Mouse (Mus musculus) liver, embryonic 16.5 days (tissue): ENCODE measurements at regions not wholly inside any gene's neighbourhood (a gene's known extent, or its start where the extent isn't known, plus 50 kb on each side); places are given as distances from the start of the nearest gene placed in this dataset.

Experiments used
- ATAC-seq: fragments of 200-750 bp; cut with Nextera tagmentation; 2 replicates; pipeline ENCODE4 v1.8.0; 2017; ENCODE audit warnings: low read depth, mild to moderate bottlenecking, moderate number of reproducible peaks, moderate library complexity
- H3K27ac ChIP-seq: fragments of 300-500 bp; sonication (generic); 2 replicates; pipeline ENCODE4 v1.5.1; 2014; ENCODE audit warnings: mild to moderate bottlenecking, low read length
- H3K27me3 ChIP-seq: fragments of 300-500 bp; sonication (generic); 2 replicates; pipeline ENCODE4 v1.6.1; 2014; ENCODE audit warnings: low read depth, low read length, mixed read lengths; ENCODE audit not compliant: control insufficient read depth, insufficient read depth
- H3K36me3 ChIP-seq: fragments of 300-500 bp; sonication (generic); 2 replicates; pipeline ENCODE4 v1.6.1; 2014; ENCODE audit warnings: mild to moderate bottlenecking; ENCODE audit not compliant: control insufficient read depth, insufficient read depth
- H3K4me1 ChIP-seq: fragments of 300-500 bp; sonication (generic); 2 replicates; pipeline ENCODE4 v1.6.1; 2014; ENCODE audit warnings: low read depth, low read length, mixed read lengths; ENCODE audit not compliant: control insufficient read depth
- H3K4me2 ChIP-seq: fragments of 300-500 bp; sonication (generic); 2 replicates; pipeline ENCODE4 v1.6.1; 2014; ENCODE audit warnings: low read depth, low read length, mixed read lengths
- H3K4me3 ChIP-seq: fragments of 300-500 bp; sonication (generic); 2 replicates; pipeline ENCODE4 v1.5.1; 2014; ENCODE audit warnings: low read depth, mild to moderate bottlenecking, low read length
- H3K9ac ChIP-seq: fragments of 300-500 bp; sonication (generic); 2 replicates; pipeline ENCODE4 v1.6.1; 2014; ENCODE audit warnings: low read depth, low read length
- H3K9me3 ChIP-seq: fragments of 300-500 bp; sonication (generic); replicated peaks from 2 replicates; pipeline ENCODE4 v1.6.1; 2016; ENCODE audit warnings: low read length; ENCODE audit not compliant: control insufficient read depth
- WGBS: fragments of 180-500 bp; shearing (Covaris S2); extraction: QIAGEN DNeasy Blood & Tissue Kit; methylation state at CpG from one replicate; pipeline ENCODE4 v1.1.7; 2014; ENCODE audit not compliant: insufficient replicate concordance; 5-methylcytosine and 5-hydroxymethylcytosine counted together

GRCm38 (mm10) chr9:118390679-118391078 is 87.3 kb upstream of the Eomes start:
- H3K9me3 ChIP-seq, result no peaks in the 10 kb centered on the region
- H3K9ac ChIP-seq, result no peak overlapping the region
- peaks cover 11% of the 10 kb centered on the region for H3K27me3 ChIP-seq
- no peak overlapping the region for H3K27ac ChIP-seq
- WGBS, result 44% methylated on average over 3 of the region's 3 CpGs
- H3K36me3 ChIP-seq, result no peaks in the 10 kb centered on the region
- H3K4me2 ChIP-seq, result no peak overlapping the region
- no peak overlapping the region for H3K4me3 ChIP-seq
- ATAC-seq, result no peak
- H3K4me1 ChIP-seq, result no peaks in the 10 kb centered on the region

GRCm38 (mm10) chr9:118391715-118392114 is 86.3 kb upstream of the Eomes start:
- WGBS, result 53% methylated on average over 7 of the region's 7 CpGs

GRCm38 (mm10) chr9:118392796-118393195 is 85.2 kb upstream of the Eomes start:
- Histone ChIP-seq H3K4me1 (no peaks in the 10 kb centered on the region), H3K4me2 (no peak overlapping the region), H3K4me3 (no peak overlapping the region), H3K9ac (no peak overlapping the region), H3K27ac (no peak overlapping the region), H3K36me3 (no peaks in the 10 kb centered on the region), H3K27me3 (peaks cover 11% of the 10 kb centered on the region), H3K9me3 (no peaks in the 10 kb centered on the region)
- no peak for ATAC-seq
- WGBS, result 68% methylated on average over 1 of the region's 1 CpGs

More at GRCm38 (mm10) chr9:118391715-118392114, 86.3 kb upstream of the Eomes start:
- ATAC-seq, result no peak
- Histone ChIP-seq H3K27ac (no peak overlapping the region), H3K4me3 (no peak overlapping the region), H3K27me3 (peaks cover 11% of the 10 kb centered on the region), H3K9ac (no peak overlapping the region), H3K4me1 (no peaks in the 10 kb centered on the region), H3K4me2 (no peak overlapping the region), H3K9me3 (no peaks in the 10 kb centered on the region), H3K36me3 (no peaks in the 10 kb centered on the region)

- H3K4me2 ChIP-seq, result no peak overlapping the region
- H3K9ac ChIP-seq, result no peak overlapping the region
- H3K27ac ChIP-seq, result no peak overlapping the region
- H3K4me1 ChIP-seq, result no peaks in the 10 kb centered on the region
- no peak for ATAC-seq
- 22% methylated on average over 4 of the region's 4 CpGs for WGBS
- H3K9me3 ChIP-seq, result no peaks in the 10 kb centered on the region
- no peak overlapping the region for H3K4me3 ChIP-seq
- no peaks in the 10 kb centered on the region for H3K36me3 ChIP-seq
- H3K27me3 ChIP-seq, result peaks cover 11% of the 10 kb centered on the region
Measured at GRCm38 (mm10) chr9:118393567-118393966, 84.4 kb upstream of the Eomes start.

- H3K36me3 ChIP-seq, result no peaks in the 10 kb centered on the region
- WGBS, result 33% methylated on average over 2 of the region's 2 CpGs
- no peaks in the 10 kb centered on the region for H3K27me3 ChIP-seq
- H3K4me1 ChIP-seq, result no peaks in the 10 kb centered on the region
- no peak for ATAC-seq
- no peak overlapping the region for H3K9ac ChIP-seq
- H3K9me3 ChIP-seq, result no peaks in the 10 kb centered on the region
- H3K27ac ChIP-seq, result no peak overlapping the region
- no peak overlapping the region for H3K4me2 ChIP-seq
- H3K4me3 ChIP-seq, result no peak overlapping the region
Measured at GRCm38 (mm10) chr9:118396425-118397053, 81.5 kb upstream of the Eomes start.

GRCm38 (mm10) chr9:118400520-118400919 is 77.5 kb upstream of the Eomes start:
- no peaks in the 10 kb centered on the region for H3K4me1 ChIP-seq
- no peak overlapping the region for H3K9ac ChIP-seq
- H3K27ac ChIP-seq, result no peak overlapping the region
- no peak for ATAC-seq
- H3K36me3 ChIP-seq, result no peaks in the 10 kb centered on the region
- no peaks in the 10 kb centered on the region for H3K27me3 ChIP-seq
- H3K4me3 ChIP-seq, result no peak overlapping the region
- H3K4me2 ChIP-seq, result no peak overlapping the region
- 46% methylated on average over 3 of the region's 3 CpGs for WGBS
- H3K9me3 ChIP-seq, result no peaks in the 10 kb centered on the region

GRCm38 (mm10) chr9:118401170-118401569 is 76.8 kb upstream of the Eomes start:
- ATAC-seq, result peak; percentile 21; the same call in 1 of the 2 replicates
- Histone ChIP-seq H3K27ac (no peak overlapping the region), H3K27me3 (no peaks in the 10 kb centered on the region), H3K9ac (no peak overlapping the region), H3K4me1 (no peaks in the 10 kb centered on the region), H3K36me3 (no peaks in the 10 kb centered on the region), H3K4me2 (no peak overlapping the region), H3K9me3 (no peaks in the 10 kb centered on the region), H3K4me3 (no peak overlapping the region)

- Histone ChIP-seq H3K36me3 (no peaks in the 10 kb centered on the region), H3K4me2 (no peak overlapping the region), H3K27me3 (no peaks in the 10 kb centered on the region), H3K4me1 (no peaks in the 10 kb centered on the region), H3K4me3 (no peak overlapping the region), H3K27ac (no peak overlapping the region), H3K9ac (no peak overlapping the region), H3K9me3 (no peaks in the 10 kb centered on the region)
- 61% methylated on average over 6 of the region's 6 CpGs for WGBS
- no peak for ATAC-seq
Measured at GRCm38 (mm10) chr9:118404867-118405266, 73.1 kb upstream of the Eomes start.

- Histone ChIP-seq H3K27me3 (no peaks in the 10 kb centered on the region), H3K9ac (no peak overlapping the region), H3K9me3 (no peaks in the 10 kb centered on the region), H3K4me1 (no peaks in the 10 kb centered on the region), H3K27ac (no peak overlapping the region), H3K4me2 (no peak overlapping the region), H3K36me3 (no peaks in the 10 kb centered on the region), H3K4me3 (no peak overlapping the region)
- 64% methylated on average over 9 of the region's 9 CpGs for WGBS
- no peak for ATAC-seq
Measured at GRCm38 (mm10) chr9:118405926-118406518, 72.0 kb upstream of the Eomes start.
